Mouse (Mus musculus): ENCODE data around the gene Pkp3. TPM values are rescaled to one million over a fixed set of nuclear protein-coding genes. Genes with fewer than 3 reads are reported as not detected.

The Pkp3 gene
- polyA plus RNA-seq, 2 experiments: 0.33 to 0.36 TPM

DNA sequence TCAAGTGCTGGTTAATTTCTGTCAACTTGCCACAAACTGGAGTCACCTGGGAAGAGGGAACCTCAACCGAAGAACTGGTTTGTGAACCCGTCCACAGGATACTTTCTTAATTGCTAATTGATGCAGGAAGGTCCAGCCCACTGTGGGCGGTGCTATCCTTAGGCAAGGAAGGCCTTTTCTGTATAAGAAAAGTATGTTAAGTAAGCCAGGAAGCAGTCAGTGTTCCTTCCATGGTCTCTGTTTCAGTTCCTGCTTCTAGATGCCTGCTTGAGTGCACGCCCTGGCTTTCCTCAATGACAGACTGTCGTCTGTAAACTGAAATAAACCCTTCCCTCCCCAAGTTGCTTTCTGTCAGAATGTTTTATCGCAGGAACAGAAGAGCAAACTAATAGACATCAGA lies 21.0 kb upstream of the Pkp3 start:
- DNase-seq (ENCODE audit: low read depth in 3 of 3, low spot score in 3 of 3) (no peak), ATAC-seq (ENCODE audit: insufficient read depth) (no peak)
- Histone ChIP-seq H3K9me3 (ENCODE audit: control insufficient read depth, low read length) (no peaks in the 10 kb centered on the region), H3K27ac (no peak overlapping the region), H3K4me1 (replicated peaks; ENCODE audit: control insufficient read depth in 2 of 2, insufficient read depth in 2 of 2, low read length in 1 of 2) (peaks cover 0 to 4% of the 10 kb centered on the region in 2 experiments; a peak in 2 of 4 replicates), H3K4me2 (ENCODE audit: low read depth) (no peak overlapping the region), H3K36me3 (replicated peaks; ENCODE audit: control insufficient read depth, insufficient read depth, low read depth) (no peaks in the 10 kb centered on the region), H3K4me3 (ENCODE audit: insufficient read depth in 1 of 2, low read depth in 2 of 2, low read length in 2 of 2) (no peak overlapping the region), H3K9ac (replicated peaks) (no peak overlapping the region), H3K27me3 (ENCODE audit: control insufficient read depth, insufficient read depth, low read length) (peaks cover 28% of the 10 kb centered on the region)
- TF ChIP-seq CTCF (IDR thresholded peaks at IDR 0.05; ENCODE audit: low read depth) (no peak), EP300 (IDR thresholded peaks at IDR 0.05; ENCODE audit: low read depth) (no peak)
- 60% methylated on average over 6 of the region's 6 CpGs for WGBS (ENCODE audit: insufficient replicate concordance)

DNA sequence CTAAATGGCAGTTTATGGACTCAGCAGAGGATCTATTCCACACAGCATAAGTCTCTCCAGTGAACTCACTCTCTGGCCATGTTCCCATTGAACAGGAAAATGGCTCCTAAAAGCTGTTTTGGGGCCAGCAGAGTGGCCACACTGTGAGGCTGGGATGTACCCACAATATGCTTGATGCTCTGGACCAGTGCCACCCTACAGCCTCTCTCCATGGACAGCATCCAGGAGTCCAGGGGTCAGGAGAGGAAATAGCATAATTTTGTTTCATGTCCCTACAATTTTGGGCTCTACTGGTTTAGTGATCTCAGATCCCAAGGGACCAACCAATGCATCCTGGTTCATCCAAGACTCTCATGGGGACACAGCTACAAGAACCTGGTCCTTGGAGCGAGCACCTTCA lies 20.5 kb upstream of the Pkp3 start:
- no peak for TF ChIP-seq CTCF (IDR thresholded peaks at IDR 0.05; ENCODE audit: low read depth)
- TF ChIP-seq EP300 (IDR thresholded peaks at IDR 0.05; ENCODE audit: low read depth): no peak
- Histone ChIP-seq H3K4me3 (ENCODE audit: insufficient read depth in 1 of 2, low read depth in 2 of 2, low read length in 2 of 2) (no peak overlapping the region), H3K9me3 (ENCODE audit: control insufficient read depth, low read length) (no peaks in the 10 kb centered on the region), H3K4me1 (replicated peaks; ENCODE audit: control insufficient read depth in 2 of 2, insufficient read depth in 2 of 2, low read length in 1 of 2) (peaks cover 0 to 4% of the 10 kb centered on the region in 2 experiments; a peak in 2 of 4 replicates), H3K27me3 (ENCODE audit: control insufficient read depth, insufficient read depth, low read length) (peaks cover 31% of the 10 kb centered on the region), H3K36me3 (replicated peaks; ENCODE audit: control insufficient read depth, insufficient read depth, low read depth) (no peaks in the 10 kb centered on the region), H3K9ac (replicated peaks) (no peak overlapping the region), H3K4me2 (ENCODE audit: low read depth) (no peak overlapping the region), H3K27ac (no peak overlapping the region)
- no peak for ATAC-seq (ENCODE audit: insufficient read depth)
- 74% methylated on average over 1 of the region's 1 CpGs for WGBS (ENCODE audit: insufficient replicate concordance)
- DNase-seq (ENCODE audit: low read depth in 3 of 3, low spot score in 3 of 3): no peak

GRCm38 (mm10) chr7:141058601-141059341 lies 19.2 kb upstream of the Pkp3 start:
- ATAC-seq (ENCODE audit: insufficient read depth) (no peak), DNase-seq (ENCODE audit: low read depth in 3 of 3, low spot score in 3 of 3) (no peak)
- whole genome bisulfite sequencing (ENCODE audit: insufficient replicate concordance): 45% methylated on average over 14 of the region's 14 CpGs
- H3K9me3 ChIP-seq (ENCODE audit: control insufficient read depth, low read length): no peaks in the 10 kb centered on the region
- TF ChIP-seq CTCF (IDR thresholded peaks at IDR 0.05; ENCODE audit: low read depth) (no peak), EP300 (IDR thresholded peaks at IDR 0.05; ENCODE audit: low read depth) (no peak)
- H3K36me3 ChIP-seq (replicated peaks; ENCODE audit: control insufficient read depth, insufficient read depth, low read depth): no peaks in the 10 kb centered on the region
- H3K4me2 ChIP-seq (ENCODE audit: low read depth): no peak overlapping the region
- no peak overlapping the region for H3K4me3 ChIP-seq (ENCODE audit: insufficient read depth in 1 of 2, low read depth in 2 of 2, low read length in 2 of 2)
- no peak overlapping the region for H3K27ac ChIP-seq
- H3K9ac ChIP-seq (replicated peaks): no peak overlapping the region
- peaks cover 31% of the 10 kb centered on the region for H3K27me3 ChIP-seq (ENCODE audit: control insufficient read depth, insufficient read depth, low read length)
- H3K4me1 ChIP-seq (replicated peaks; ENCODE audit: control insufficient read depth in 2 of 2, insufficient read depth in 2 of 2, low read length in 1 of 2): peaks cover 0 to 5% of the 10 kb centered on the region in 2 experiments; a peak in 2 of 4 replicates

GRCm38 (mm10) chr7:141059929-141060328 lies 18.1 kb upstream of the Pkp3 start:
- H3K4me3 ChIP-seq (ENCODE audit: insufficient read depth in 1 of 2, low read depth in 2 of 2, low read length in 2 of 2): no peak overlapping the region
- DNase-seq (ENCODE audit: low read depth in 3 of 3, low spot score in 3 of 3) (no peak), ATAC-seq (ENCODE audit: insufficient read depth) (no peak)
- no peaks in the 10 kb centered on the region for H3K36me3 ChIP-seq (replicated peaks; ENCODE audit: control insufficient read depth, insufficient read depth, low read depth)
- TF ChIP-seq CTCF (IDR thresholded peaks at IDR 0.05; ENCODE audit: low read depth) (no peak), EP300 (IDR thresholded peaks at IDR 0.05; ENCODE audit: low read depth) (no peak)
- H3K9me3 ChIP-seq (ENCODE audit: control insufficient read depth, low read length): no peaks in the 10 kb centered on the region
- H3K4me1 ChIP-seq (replicated peaks; ENCODE audit: control insufficient read depth in 2 of 2, insufficient read depth in 2 of 2, low read length in 1 of 2): peaks cover 0 to 14% of the 10 kb centered on the region in 2 experiments; a peak in 2 of 4 replicates
- peaks cover 31% of the 10 kb centered on the region for H3K27me3 ChIP-seq (ENCODE audit: control insufficient read depth, insufficient read depth, low read length)
- WGBS (ENCODE audit: insufficient replicate concordance): 51% methylated on average over 2 of the region's 2 CpGs
- H3K9ac ChIP-seq (replicated peaks): no peak overlapping the region
- no peak overlapping the region for H3K4me2 ChIP-seq (ENCODE audit: low read depth)
- no peak overlapping the region for H3K27ac ChIP-seq

DNA sequence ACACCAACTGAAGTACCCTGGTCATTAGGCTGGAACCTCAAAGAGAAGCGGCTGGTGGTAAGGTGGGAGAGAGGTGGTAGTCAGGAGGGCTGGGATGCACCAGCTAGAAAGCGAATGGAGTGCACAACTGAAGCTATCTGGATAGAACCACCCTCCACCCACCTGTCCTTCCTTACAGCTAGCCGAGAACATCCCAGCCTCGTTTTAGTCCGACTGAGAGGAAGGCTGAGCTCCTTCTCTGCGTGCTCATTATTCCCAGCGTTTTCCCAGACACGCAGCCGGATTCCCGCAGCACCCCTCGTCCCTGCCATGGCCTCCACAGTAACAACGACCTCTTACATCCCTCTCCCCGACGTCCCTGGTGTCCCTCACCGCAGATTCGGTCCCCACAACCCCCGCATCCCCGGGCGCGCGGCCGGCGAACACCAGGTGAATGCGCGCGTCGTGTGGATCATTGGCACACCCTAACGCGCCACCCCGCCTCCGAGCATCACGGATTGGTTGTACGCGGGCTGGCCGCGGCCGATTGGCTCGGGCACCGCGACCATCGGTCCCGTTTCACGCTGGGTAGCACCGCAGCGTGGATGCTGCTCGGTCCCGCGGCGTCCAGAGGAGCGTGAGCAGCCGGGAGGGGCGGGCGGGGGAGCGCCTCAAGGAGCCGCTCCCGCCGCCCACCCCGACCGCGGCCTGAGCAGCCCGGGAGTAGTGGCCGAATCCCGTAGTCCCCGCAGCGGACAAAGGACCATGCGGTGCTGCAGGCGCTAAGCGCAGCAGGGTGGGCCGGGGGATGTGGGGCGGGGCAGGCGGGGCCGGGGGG lies 17.4 kb upstream of the Pkp3 start, which contains the start of gene B4galnt4:
TSS of gene B4galnt4 (plus strand) at position 679 of the 817 bp plus-strand sequence.
- H3K36me3 ChIP-seq (replicated peaks; ENCODE audit: control insufficient read depth, insufficient read depth, low read depth): no peaks in the 10 kb centered on the region
- H3K4me2 ChIP-seq (ENCODE audit: low read depth): peak within 1 kb of the TSS; percentile 56
- DNase-seq (ENCODE audit: low read depth in 3 of 3, low spot score in 3 of 3): no peak
- no peak within 1 kb of the TSS for H3K9ac ChIP-seq (replicated peaks)
- H3K27me3 ChIP-seq (ENCODE audit: control insufficient read depth, insufficient read depth, low read length): peaks cover 31% of the 10 kb centered on the region
- TF ChIP-seq CTCF (IDR thresholded peaks at IDR 0.05; ENCODE audit: low read depth) (no peak), EP300 (IDR thresholded peaks at IDR 0.05; ENCODE audit: low read depth) (no peak)
- peaks cover 0 to 14% of the 10 kb centered on the region in 2 experiments; a peak in 2 of 4 replicates for H3K4me1 ChIP-seq (replicated peaks; ENCODE audit: control insufficient read depth in 2 of 2, insufficient read depth in 2 of 2, low read length in 1 of 2)
- H3K9me3 ChIP-seq (ENCODE audit: control insufficient read depth, low read length): no peaks in the 10 kb centered on the region
- H3K27ac ChIP-seq: no peak within 1 kb of the TSS
- WGBS (ENCODE audit: insufficient replicate concordance): 2% methylated on average over 68 of the region's 72 CpGs
- peak within 1 kb of the TSS; percentile 5 to 36 for H3K4me3 ChIP-seq (ENCODE audit: insufficient read depth in 1 of 2, low read depth in 2 of 2, low read length in 2 of 2)
- peak; percentile 47; the same call in 1 of the 2 replicates for ATAC-seq (ENCODE audit: insufficient read depth)

Data from liver, embryonic 14.5 days (tissue).